Mouse (Mus musculus): ENCODE measurements around the gene Sdr42e1.

Gene Sdr42e1

DNA sequence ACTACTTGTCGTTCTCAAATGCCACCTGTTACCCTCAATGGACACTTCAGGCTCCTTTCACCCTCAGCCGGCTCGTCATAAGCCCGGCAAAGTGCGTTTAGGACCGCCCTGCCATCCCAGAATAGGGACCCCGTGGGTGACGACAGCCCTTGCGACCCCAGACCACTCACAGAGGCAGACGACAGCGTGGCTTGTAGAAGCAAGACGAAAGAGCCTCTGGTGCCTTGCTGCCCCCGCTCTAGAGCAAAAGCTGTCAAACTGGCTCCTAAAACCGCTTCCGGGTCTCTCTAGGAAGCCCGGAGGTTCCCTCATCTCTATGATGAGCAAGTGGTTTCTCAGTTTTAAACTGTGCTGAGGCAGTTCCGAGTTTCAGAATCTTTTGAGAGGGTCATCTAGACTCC is at the start of gene Sdr42e1:
Sdr42e1 (minus strand) TSS at position 260 of the 401 bp plus-strand sequence.
- no peak for DNase-seq (ENCODE audit: extremely low read depth, low read depth, low spot score)

DNA sequence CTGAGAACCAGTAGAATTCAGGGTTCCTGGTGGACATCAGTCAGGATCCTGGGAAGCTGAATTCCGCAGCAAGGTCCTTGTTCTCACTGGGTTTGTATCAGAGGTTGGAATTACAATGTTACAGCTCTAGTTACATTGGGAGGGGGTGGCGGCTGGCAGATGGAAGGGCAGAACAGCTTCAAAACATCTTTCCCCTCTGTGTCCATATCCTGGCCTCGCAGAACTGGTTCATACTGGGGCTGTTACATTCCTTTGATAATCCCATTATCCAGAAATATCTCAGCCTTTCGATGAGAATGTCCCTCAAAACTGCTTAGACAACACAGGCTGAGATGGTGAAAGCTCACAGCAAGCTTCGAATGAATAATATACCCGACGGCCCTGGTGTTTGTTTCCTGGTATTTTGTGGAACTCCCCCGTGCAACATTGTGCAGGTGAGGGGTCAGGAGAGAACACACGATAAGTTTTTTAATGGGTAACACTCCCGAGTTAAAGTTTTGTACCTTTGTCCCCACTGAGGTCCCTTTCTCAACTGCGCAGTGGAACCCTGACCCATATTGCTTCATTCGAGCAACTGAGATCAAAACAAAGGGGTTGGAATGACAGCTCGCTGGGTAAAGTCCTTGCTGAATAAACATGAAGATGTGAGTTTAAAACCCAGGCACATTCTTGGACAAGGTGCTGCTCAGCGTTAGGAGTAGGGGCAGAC is 44.8 kb upstream of the Sdr42e1 start:
- DNase-seq (ENCODE audit: extremely low read depth, low read depth, low spot score), result no peak

DNA sequence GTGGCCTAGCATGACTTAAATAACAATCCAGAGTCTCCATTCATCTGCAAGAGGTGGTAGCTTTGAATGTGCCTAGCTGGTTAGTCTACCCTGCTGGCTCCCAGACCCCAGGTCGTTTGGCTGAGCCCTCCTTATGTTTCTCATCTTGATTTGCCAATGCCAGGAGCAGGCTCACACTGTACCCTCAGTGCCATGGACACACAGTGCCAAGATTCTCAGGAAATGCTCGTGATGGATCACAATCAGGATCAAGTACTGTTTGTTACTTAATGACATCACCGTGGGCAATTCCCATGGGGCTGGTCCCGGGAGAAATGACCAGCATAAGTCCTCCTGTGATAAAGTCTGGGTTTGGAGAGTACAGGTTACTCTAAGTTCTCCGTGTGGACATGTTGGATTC is 42.4 kb upstream of the Sdr42e1 start:
- DNase-seq (ENCODE audit: extremely low read depth, low read depth, low spot score), result peak; percentile 94

- DNase-seq (ENCODE audit: extremely low read depth, low read depth, low spot score), result peak; percentile 97
These were observed 41.1 kb upstream of the Sdr42e1 start for GRCm38 (mm10) chr8:117714604-117715003.

GRCm38 (mm10) chr8:117712226-117712625 is 38.7 kb upstream of the Sdr42e1 start:
- no peak for DNase-seq (ENCODE audit: extremely low read depth, low read depth, low spot score)

DNA sequence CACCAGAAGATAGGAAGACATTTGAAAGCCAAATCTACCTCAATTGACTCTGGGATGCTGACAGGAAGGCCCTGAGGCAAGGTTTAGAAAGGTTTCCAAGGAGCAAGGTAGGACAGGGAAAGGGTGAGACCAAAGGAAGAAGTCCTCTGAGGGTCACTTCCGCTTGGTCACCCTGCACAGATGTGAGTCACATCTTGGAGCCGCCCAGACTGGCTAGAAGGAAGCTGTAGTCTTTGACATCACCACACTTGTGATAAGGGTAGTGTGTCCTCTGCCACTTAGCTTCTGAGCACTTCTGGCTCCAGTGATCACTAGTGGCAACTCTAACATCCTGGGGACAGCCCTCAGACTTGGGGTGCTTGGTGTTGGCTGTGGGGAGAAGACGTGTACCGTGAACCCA is 32.7 kb upstream of the Sdr42e1 start:
- no peak for DNase-seq (ENCODE audit: extremely low read depth, low read depth, low spot score)

GRCm38 (mm10) chr8:117702701-117703100 is 29.2 kb upstream of the Sdr42e1 start:
- no peak for DNase-seq (ENCODE audit: extremely low read depth, low read depth, low spot score)

GRCm38 (mm10) chr8:117701859-117702258 is 28.4 kb upstream of the Sdr42e1 start, which contains the start of gene Hsd17b2:
Gene Hsd17b2 (plus strand): TSS chr8:117701904.
- DNase-seq (ENCODE audit: extremely low read depth, low read depth, low spot score), result no peak

DNA sequence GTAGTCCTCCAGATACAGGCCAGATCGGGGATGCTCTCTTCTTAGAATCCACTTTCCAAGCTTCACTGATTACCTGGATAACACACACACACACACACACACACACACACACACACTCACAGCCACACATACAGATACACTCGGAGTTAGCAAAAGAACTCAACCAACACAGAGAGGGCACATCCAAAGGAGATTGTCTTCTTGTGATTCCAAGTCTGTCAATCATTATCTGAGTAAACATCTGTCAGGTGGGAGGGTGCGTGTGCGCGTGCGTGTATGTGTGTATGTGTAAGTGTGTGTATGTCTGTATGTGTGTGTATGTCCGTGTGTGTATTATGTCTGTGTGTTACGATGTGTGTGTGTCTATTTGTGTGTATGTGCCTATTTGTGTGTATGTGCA is 27.8 kb upstream of the Sdr42e1 start:
- no peak for DNase-seq (ENCODE audit: extremely low read depth, low read depth, low spot score)

DNA sequence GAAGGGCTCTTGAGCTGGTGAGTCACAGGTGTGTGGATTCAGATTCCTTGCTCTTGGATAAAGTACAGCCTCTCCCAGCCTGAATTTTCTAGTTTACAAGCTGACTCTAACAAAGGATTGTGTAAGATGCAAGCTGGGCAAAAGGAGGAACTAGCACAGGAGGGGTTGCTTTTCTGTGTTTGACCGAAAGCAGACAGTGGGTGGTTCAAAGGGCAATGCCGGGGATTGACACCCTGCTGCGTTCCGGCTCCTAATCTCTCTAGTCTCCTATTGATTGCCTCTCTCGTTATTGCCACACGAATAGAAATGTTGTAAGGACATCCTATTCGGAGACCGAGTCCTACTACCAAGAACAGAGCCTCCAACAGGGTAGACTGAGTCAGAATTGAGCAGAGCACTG is 27.2 kb upstream of the Sdr42e1 start:
- DNase-seq (ENCODE audit: extremely low read depth, low read depth, low spot score), result no peak

DNA sequence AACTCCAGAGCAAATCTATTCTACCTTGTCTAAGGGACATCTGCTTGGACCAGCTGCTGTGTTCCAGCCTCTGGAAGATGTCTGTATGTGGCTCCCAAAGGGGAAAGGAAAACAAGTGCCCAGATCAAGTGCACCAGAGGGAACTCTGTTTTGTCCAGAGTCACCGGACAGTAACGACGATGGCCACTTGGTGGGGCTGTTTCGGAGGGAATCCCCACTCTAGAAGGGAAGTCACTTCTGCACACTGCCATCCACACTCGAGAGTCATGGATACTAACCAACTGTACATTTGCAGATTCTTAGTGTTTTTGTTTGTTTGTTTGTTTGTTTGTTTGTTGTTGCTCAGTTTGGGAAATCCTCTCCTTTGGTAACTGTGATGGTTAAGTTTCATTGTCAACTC is 23.8 kb upstream of the Sdr42e1 start:
- DNase-seq (ENCODE audit: extremely low read depth, low read depth, low spot score), result no peak

DNA sequence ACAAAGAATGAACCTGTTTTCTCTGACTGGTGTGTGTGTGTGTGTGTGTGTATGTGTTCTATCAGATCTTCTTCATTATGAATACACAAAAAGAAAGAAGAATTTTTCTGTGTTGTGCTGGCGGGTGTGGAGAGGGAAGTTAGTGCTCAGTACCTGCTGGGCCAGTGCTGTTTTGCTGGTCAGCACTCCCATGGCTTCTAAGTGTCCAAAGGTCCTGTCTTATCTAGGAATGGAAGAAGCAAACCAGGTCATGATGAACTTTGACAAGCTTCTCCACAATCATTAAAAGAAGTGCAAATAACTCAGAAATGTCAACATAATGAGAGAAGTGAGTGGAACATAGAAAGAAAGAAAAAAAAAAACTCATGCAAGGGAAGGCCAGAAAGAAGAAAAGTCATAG is 22.1 kb upstream of the Sdr42e1 start:
- no peak for DNase-seq (ENCODE audit: extremely low read depth, low read depth, low spot score)

- peak; percentile 73 for DNase-seq (ENCODE audit: extremely low read depth, low read depth, low spot score)
These were observed 18.6 kb upstream of the Sdr42e1 start for GRCm38 (mm10) chr8:117692131-117692530.

DNA sequence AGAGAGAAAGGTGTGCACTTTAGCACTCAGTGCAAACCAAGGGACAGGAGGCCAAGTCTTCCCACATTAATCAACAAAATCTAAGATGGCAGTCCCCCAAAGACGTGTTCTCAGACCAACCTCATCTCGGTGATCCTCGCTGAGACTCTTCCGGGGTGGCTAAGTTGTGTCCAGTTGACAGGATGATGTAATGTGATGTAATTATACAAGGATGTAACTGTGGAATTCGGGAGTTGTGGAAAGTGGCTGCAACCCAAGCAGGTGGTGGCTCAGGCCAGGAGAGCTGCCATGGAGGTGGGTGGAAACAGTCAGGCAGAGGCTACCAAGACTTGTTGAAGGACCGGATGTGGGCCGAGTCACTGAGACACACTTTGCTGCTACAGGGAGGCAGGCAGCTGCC is 14.4 kb upstream of the Sdr42e1 start:
- DNase-seq (ENCODE audit: extremely low read depth, low read depth, low spot score), result no peak

DNA sequence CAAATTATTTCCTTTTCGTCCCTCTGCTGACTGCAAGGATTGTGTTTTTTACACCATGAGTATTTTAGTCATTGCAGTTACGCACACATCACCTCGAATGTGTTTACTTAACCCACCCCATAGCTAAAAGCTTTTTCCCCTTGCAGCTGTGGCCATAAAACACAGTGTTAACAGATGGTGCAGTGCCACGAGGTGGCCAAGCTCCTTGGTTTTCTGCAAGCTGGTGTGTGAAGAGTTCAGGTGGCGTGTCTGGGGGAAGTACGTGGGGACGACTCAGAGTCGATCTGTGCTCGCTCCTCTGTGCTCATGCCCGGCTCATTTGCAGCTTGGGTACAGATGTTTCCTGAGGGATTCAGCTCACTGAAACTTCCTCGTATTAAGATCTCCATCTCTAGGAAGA is 11.0 kb upstream of the Sdr42e1 start:
- no peak for DNase-seq (ENCODE audit: extremely low read depth, low read depth, low spot score)

DNA sequence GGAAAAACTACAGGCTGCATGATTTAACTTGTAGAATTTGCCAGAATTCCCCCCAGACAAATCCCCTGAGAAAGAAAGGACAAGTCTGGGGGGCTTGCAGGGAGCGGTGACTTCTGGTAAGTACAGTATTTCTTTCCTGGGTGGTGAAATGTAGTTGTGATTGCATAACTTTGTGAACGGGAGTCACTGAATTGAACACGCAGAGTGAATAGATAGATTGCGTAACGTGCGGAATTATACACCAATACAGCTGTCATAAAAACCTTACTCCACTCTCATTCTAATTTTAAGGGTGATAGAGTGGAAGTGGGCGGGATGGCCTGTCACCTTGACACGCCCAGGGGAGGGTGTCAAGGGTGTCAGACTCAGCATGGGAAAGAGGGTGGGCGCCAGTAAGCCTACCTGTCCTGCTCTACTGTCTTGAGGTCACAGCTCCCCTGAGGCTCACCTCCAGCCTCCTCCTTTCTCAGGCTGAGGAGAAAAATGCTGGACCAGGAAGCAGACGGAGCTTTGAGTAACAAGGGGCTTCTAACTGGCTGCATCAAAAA is 10.5 kb upstream of the Sdr42e1 start:
- DNase-seq (ENCODE audit: extremely low read depth, low read depth, low spot score), result peak; percentile 76

- no peak for DNase-seq (ENCODE audit: extremely low read depth, low read depth, low spot score)
These were observed 5.2 kb upstream of the Sdr42e1 start for GRCm38 (mm10) chr8:117678650-117679049.

GRCm38 (mm10) chr8:117677011-117677410 is 3.5 kb upstream of the Sdr42e1 start:
- no peak for DNase-seq (ENCODE audit: extremely low read depth, low read depth, low spot score)

GRCm38 (mm10) chr8:117676460-117676859 is 3.0 kb upstream of the Sdr42e1 start:
- DNase-seq (ENCODE audit: extremely low read depth, low read depth, low spot score), result no peak

DNA sequence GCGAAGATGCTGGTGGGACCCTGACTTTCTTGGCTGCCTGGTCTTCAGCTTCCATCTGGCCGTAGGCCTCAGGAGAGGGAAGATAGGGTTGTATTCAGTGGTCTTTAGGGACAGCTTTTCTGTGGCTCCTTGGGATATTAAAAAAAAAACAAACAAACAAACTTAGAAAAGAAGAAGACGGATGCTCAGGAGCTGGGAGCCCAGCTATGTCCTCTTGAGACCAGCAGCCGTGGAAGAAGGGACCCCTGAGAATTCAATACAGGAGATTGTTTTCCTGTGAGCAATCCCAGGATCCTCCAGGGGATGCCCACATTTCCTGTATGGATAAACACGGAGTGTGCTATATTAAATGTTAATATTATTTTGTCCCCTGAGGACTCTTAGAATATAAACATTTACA is 1.7 kb upstream of the Sdr42e1 start:
- DNase-seq (ENCODE audit: extremely low read depth, low read depth, low spot score), result no peak

- DNase-seq (ENCODE audit: extremely low read depth, low read depth, low spot score), result peak; percentile 73
These were observed 931 bp downstream of the Sdr42e1 start for GRCm38 (mm10) chr8:117672558-117672957.

GRCm38 (mm10) chr8:117670461-117670860 is 3.0 kb downstream of the Sdr42e1 start:
- DNase-seq (ENCODE audit: extremely low read depth, low read depth, low spot score), result peak; percentile 81
